Mouse (Mus musculus): ENCODE results near the gene Gm17428. TPM values are rescaled to one million over a fixed set of nuclear protein-coding genes. Genes with fewer than 3 reads are reported as not detected.

The Gm17428 gene
- not detected in 2 replicates for polyA plus RNA-seq (2015; fragmentation: Nextera tagmentation; extraction: Ambion mirVana)

DNA sequence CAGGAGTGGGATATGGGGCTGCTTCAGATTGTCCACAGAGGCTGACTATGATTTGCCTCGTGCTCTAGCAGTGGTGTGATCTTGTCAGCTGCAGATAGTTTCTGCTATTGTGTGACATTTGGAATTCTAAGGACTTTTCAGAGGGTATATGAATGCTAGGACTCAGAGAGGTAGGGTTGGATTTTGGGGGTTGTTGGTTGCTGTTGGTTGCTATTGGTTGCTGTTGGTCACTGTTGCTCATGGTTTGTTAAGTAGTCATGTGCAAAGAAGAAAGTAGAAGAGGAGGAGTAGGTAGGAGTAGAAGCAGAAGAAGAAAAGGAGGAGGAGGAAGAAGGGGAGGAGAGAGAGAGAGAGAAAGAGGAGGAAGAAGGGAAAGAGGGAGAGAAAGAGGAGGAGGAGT, at the start of gene Gm17428:
Gene Gm17428 (plus strand): TSS at position 301 of the 400 bp plus-strand sequence.
- no peaks in the 10 kb centered on the region for H3K9me3 ChIP-seq (ENCODE audit: control insufficient read depth)
- no peak within 1 kb of the TSS for H3K9ac ChIP-seq (ENCODE audit: low read depth, low read length)
- no peak for TF ChIP-seq CTCF (IDR thresholded peaks at IDR 0.05; ENCODE audit: low read depth)
- no peak for ATAC-seq
- H3K27ac ChIP-seq (ENCODE audit: low read depth, low read length): no peak within 1 kb of the TSS
- H3K27me3 ChIP-seq (replicated peaks; ENCODE audit: control insufficient read depth, insufficient read depth, low read length): no peaks in the 10 kb centered on the region
- 74% methylated on average over 1 of the region's 1 CpGs for WGBS
- H3K36me3 ChIP-seq (ENCODE audit: control insufficient read depth, insufficient read depth): no peaks in the 10 kb centered on the region
- no peak within 1 kb of the TSS for H3K4me3 ChIP-seq (ENCODE audit: low read depth, low read length)
- no peak within 1 kb of the TSS for H3K4me2 ChIP-seq (replicated peaks; ENCODE audit: low read depth)
- no peaks in the 10 kb centered on the region for H3K4me1 ChIP-seq (replicated peaks; ENCODE audit: control insufficient read depth, insufficient read depth, low read length)

- peak overlapping the region; percentile 51 for H3K4me3 ChIP-seq (ENCODE audit: low read depth, low read length)
- WGBS: 27% methylated on average over 7 of the region's 7 CpGs
- peak overlapping the region; percentile 76 for H3K4me2 ChIP-seq (replicated peaks; ENCODE audit: low read depth)
- no peaks in the 10 kb centered on the region for H3K9me3 ChIP-seq (ENCODE audit: control insufficient read depth)
- peaks cover 21% of the 10 kb centered on the region for H3K27me3 ChIP-seq (replicated peaks; ENCODE audit: control insufficient read depth, insufficient read depth, low read length)
- peak overlapping the region; percentile 87 for H3K27ac ChIP-seq (ENCODE audit: low read depth, low read length)
- H3K36me3 ChIP-seq (ENCODE audit: control insufficient read depth, insufficient read depth): no peaks in the 10 kb centered on the region
- H3K9ac ChIP-seq (ENCODE audit: low read depth, low read length): no peak overlapping the region
- H3K4me1 ChIP-seq (replicated peaks; ENCODE audit: control insufficient read depth, insufficient read depth, low read length): 0 out of 2 replicates have a peak, but pooled peaks cover 2% of the 10 kb centered on the region
- TF ChIP-seq CTCF (IDR thresholded peaks at IDR 0.05; ENCODE audit: low read depth): no peak
- ATAC-seq: no peak
These were observed 49.4 kb upstream of the Gm17428 start for GRCm38 (mm10) chr14:54927296-54927695.

GRCm38 (mm10) chr14:54929801-54930200, 46.9 kb upstream of the Gm17428 start:
- H3K27me3 ChIP-seq (replicated peaks; ENCODE audit: control insufficient read depth, insufficient read depth, low read length): peaks cover 23% of the 10 kb centered on the region
- no peak overlapping the region for H3K4me3 ChIP-seq (ENCODE audit: low read depth, low read length)
- H3K4me1 ChIP-seq (replicated peaks; ENCODE audit: control insufficient read depth, insufficient read depth, low read length): 0 out of 2 replicates have a peak, but pooled peaks cover 2% of the 10 kb centered on the region
- WGBS: 64% methylated on average over 5 of the region's 5 CpGs
- H3K36me3 ChIP-seq (ENCODE audit: control insufficient read depth, insufficient read depth): no peaks in the 10 kb centered on the region
- H3K9me3 ChIP-seq (ENCODE audit: control insufficient read depth): no peaks in the 10 kb centered on the region
- no peak for TF ChIP-seq CTCF (IDR thresholded peaks at IDR 0.05; ENCODE audit: low read depth)
- H3K4me2 ChIP-seq (replicated peaks; ENCODE audit: low read depth): no peak overlapping the region
- ATAC-seq: no peak
- H3K27ac ChIP-seq (ENCODE audit: low read depth, low read length): no peak overlapping the region
- no peak overlapping the region for H3K9ac ChIP-seq (ENCODE audit: low read depth, low read length)

- H3K4me3 ChIP-seq (ENCODE audit: low read depth, low read length): no peak overlapping the region
- no peak overlapping the region for H3K9ac ChIP-seq (ENCODE audit: low read depth, low read length)
- no peak for ATAC-seq
- WGBS: 34% methylated on average over 2 of the region's 2 CpGs
- H3K27me3 ChIP-seq (replicated peaks; ENCODE audit: control insufficient read depth, insufficient read depth, low read length): peaks cover 22% of the 10 kb centered on the region
- H3K4me1 ChIP-seq (replicated peaks; ENCODE audit: control insufficient read depth, insufficient read depth, low read length): 0 out of 2 replicates have a peak, but pooled peaks cover 2% of the 10 kb centered on the region
- no peaks in the 10 kb centered on the region for H3K36me3 ChIP-seq (ENCODE audit: control insufficient read depth, insufficient read depth)
- no peak overlapping the region for H3K27ac ChIP-seq (ENCODE audit: low read depth, low read length)
- H3K9me3 ChIP-seq (ENCODE audit: control insufficient read depth): no peaks in the 10 kb centered on the region
- no peak for TF ChIP-seq CTCF (IDR thresholded peaks at IDR 0.05; ENCODE audit: low read depth)
- no peak overlapping the region for H3K4me2 ChIP-seq (replicated peaks; ENCODE audit: low read depth)
These were observed 46.3 kb upstream of the Gm17428 start for GRCm38 (mm10) chr14:54930431-54930830.

DNA sequence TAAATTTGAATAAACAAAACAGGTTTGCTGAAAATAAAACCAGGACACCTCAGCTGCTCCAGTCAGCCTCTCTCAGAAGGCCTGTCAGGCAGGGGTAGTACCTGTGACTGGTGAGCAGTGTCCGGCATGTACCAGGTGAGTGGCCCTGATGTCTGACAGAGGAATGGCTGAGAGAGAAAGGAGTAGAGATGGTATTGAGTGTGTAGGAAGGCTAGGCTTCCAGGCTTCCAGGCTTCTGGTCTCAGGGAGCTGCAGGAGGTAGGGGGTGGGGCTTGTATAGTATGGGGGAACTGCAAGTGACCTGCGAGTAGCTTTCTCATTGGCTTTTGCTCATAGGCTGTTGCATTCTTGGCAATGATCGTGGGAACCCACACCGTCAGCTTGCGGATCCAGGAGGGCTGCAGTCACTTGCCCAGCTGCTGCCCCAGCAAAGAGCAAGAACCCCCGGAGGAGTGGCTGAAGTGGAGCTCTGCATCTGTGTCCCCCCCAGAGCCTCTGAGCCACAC, 44.0 kb upstream of the Gm17428 start, which contains the start of gene Il25:
Gene Il25 (plus strand): TSS at position 51 of the 506 bp plus-strand sequence.
- Histone ChIP-seq H3K4me2 (replicated peaks; ENCODE audit: low read depth) (no peak within 1 kb of the TSS), H3K27ac (ENCODE audit: low read depth, low read length) (no peak within 1 kb of the TSS), H3K9ac (ENCODE audit: low read depth, low read length) (no peak within 1 kb of the TSS), H3K4me3 (ENCODE audit: low read depth, low read length) (no peak within 1 kb of the TSS), H3K9me3 (ENCODE audit: control insufficient read depth) (no peaks in the 10 kb centered on the region), H3K27me3 (replicated peaks; ENCODE audit: control insufficient read depth, insufficient read depth, low read length) (0 out of 2 replicates have a peak, but pooled peaks cover 6% of the 10 kb centered on the region), H3K36me3 (ENCODE audit: control insufficient read depth, insufficient read depth) (no peaks in the 10 kb centered on the region), H3K4me1 (replicated peaks; ENCODE audit: control insufficient read depth, insufficient read depth, low read length) (no peaks in the 10 kb centered on the region)
- 44% methylated on average over 6 of the region's 6 CpGs for WGBS
- ATAC-seq: no peak
- no peak for TF ChIP-seq CTCF (IDR thresholded peaks at IDR 0.05; ENCODE audit: low read depth)

GRCm38 (mm10) chr14:54935904-54936830, 40.6 kb upstream of the Gm17428 start, which contains the start of gene Cmtm5:
Gene Cmtm5 (plus strand): TSS chr14:54936261.
- Histone ChIP-seq H3K4me2 (replicated peaks; ENCODE audit: low read depth) (no peak within 1 kb of the TSS), H3K27ac (ENCODE audit: low read depth, low read length) (no peak within 1 kb of the TSS), H3K9me3 (ENCODE audit: control insufficient read depth) (no peaks in the 10 kb centered on the region), H3K4me3 (ENCODE audit: low read depth, low read length) (no peak within 1 kb of the TSS), H3K27me3 (replicated peaks; ENCODE audit: control insufficient read depth, insufficient read depth, low read length) (0 out of 2 replicates have a peak, but pooled peaks cover 3% of the 10 kb centered on the region), H3K9ac (ENCODE audit: low read depth, low read length) (no peak within 1 kb of the TSS), H3K36me3 (ENCODE audit: control insufficient read depth, insufficient read depth) (no peaks in the 10 kb centered on the region), H3K4me1 (replicated peaks; ENCODE audit: control insufficient read depth, insufficient read depth, low read length) (no peaks in the 10 kb centered on the region)
- peak; percentile 49 for TF ChIP-seq CTCF (IDR thresholded peaks at IDR 0.05; ENCODE audit: low read depth)
- ATAC-seq: no peak
- 48% methylated on average over 8 of the region's 8 CpGs for WGBS
